Mouse (Mus musculus) heart, embryonic 15.5 days (tissue): ENCODE results near the gene Dnajc8. TPM values are rescaled to one million over a fixed set of nuclear protein-coding genes. Genes with fewer than 3 reads are reported as not detected.
A peak's percentile ranks its signal among the peaks of the same experiment; 100 is the strongest.

ENCODE experiments used
- ATAC-seq: fragments of 200-750 bp; cut with Nextera tagmentation; replicated peaks from 2 replicates; pipeline ENCODE4 v1.8.0; 2017; ENCODE audit warnings: low read depth, moderate TSS enrichment; ENCODE audit not compliant: insufficient number of reproducible peaks, insufficient read depth, low FRiP score
- H3K27ac ChIP-seq: fragments of 300-500 bp; sonication (generic); 2 replicates; pipeline ENCODE4 v1.5.1; 2015; ENCODE audit warnings: mild to moderate bottlenecking, inconsistent platforms
- H3K27me3 ChIP-seq: fragments of 300-500 bp; sonication (generic); 2 replicates; pipeline ENCODE4 v1.6.1; 2015; ENCODE audit warnings: inconsistent platforms
- H3K36me3 ChIP-seq: fragments of 300-500 bp; sonication (generic); 2 replicates; pipeline ENCODE4 v1.6.1; 2015; ENCODE audit warnings: mild to moderate bottlenecking, inconsistent platforms
- H3K4me1 ChIP-seq: fragments of 300-500 bp; sonication (generic); replicated peaks from 2 replicates; pipeline ENCODE4 v1.6.1; 2015; ENCODE audit warnings: inconsistent platforms
- H3K4me2 ChIP-seq: fragments of 300-500 bp; sonication (generic); 2 replicates; pipeline ENCODE4 v1.6.1; 2015; ENCODE audit warnings: inconsistent platforms, mild to moderate bottlenecking, moderate library complexity
- H3K4me3 ChIP-seq: fragments of 300-500 bp; sonication (generic); 2 replicates; pipeline ENCODE4 v1.5.1; 2015; ENCODE audit warnings: mild to moderate bottlenecking, inconsistent platforms
- H3K9ac ChIP-seq: fragments of 300-500 bp; sonication (generic); 2 replicates; pipeline ENCODE4 v1.6.1; 2015; ENCODE audit warnings: mild to moderate bottlenecking, inconsistent platforms
- H3K9me3 ChIP-seq: fragments of 300-500 bp; sonication (generic); replicated peaks from 2 replicates; pipeline ENCODE4 v1.6.1; 2016; ENCODE audit warnings: inconsistent platforms
- WGBS: fragments of 180-500 bp; shearing (Covaris S2); methylation state at CpG from one replicate; pipeline ENCODE4 v1.1.7; 2015; ENCODE audit warnings: mixed read lengths; 5-methylcytosine and 5-hydroxymethylcytosine counted together
- polyA plus RNA-seq: library from polyadenylated mRNA; unstranded; fragments of >200 nt; fragmentation: Nextera tagmentation; extraction: Ambion mirVana; gene quantifications from 2 replicates; pipeline ENCODE4 v1.2.1, GENCODE M21; 2015

Dnajc8 gene
- polyA plus RNA-seq = 97.5 and 106 TPM in 2 replicates

GRCm38 (mm10) chr4:132535406-132536121 is at the start of gene Dnajc8:
Gene Dnajc8, plus strand, starts transcription at chr4:132535550.
- Histone ChIP-seq H3K27me3 (no peaks in the 10 kb centered on the region), H3K4me1 (peaks cover 36% of the 10 kb centered on the region), H3K36me3 (peaks cover 23% of the 10 kb centered on the region), H3K27ac (peak within 1 kb of the TSS; percentile 53), H3K9ac (peak within 1 kb of the TSS; percentile 88), H3K9me3 (no peaks in the 10 kb centered on the region), H3K4me2 (peak within 1 kb of the TSS; percentile 80), H3K4me3 (peak within 1 kb of the TSS; percentile 87)
- ATAC-seq = peak; percentile 78
- WGBS = under 1% methylated on average over 60 of the region's 60 CpGs

DNA sequence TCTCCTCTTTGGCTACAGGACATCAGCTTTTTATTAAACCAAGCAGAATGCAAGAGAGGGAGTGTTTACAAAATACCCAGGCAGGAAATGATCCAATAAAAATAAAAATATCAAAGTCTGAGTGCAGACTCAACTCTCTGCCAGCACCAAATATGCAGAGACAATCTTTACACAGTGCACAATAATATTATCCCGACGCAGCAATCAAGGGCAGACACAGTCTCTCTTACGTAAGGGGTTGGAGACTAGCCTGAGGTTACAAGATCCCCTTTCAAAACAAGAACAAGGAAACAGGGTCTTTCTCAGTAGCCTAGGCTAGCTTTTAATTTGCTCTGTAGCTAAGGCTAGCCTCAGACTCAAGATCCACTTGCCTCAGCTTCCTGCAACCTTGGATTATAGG is 46.8 kb upstream of the Dnajc8 start:
- Histone ChIP-seq H3K9ac (no peak overlapping the region), H3K4me1 (peaks cover 13% of the 10 kb centered on the region), H3K9me3 (no peaks in the 10 kb centered on the region), H3K4me2 (no peak overlapping the region), H3K27ac (no peak overlapping the region), H3K4me3 (no peak overlapping the region), H3K27me3 (no peaks in the 10 kb centered on the region), H3K36me3 (peaks cover 4% of the 10 kb centered on the region; the same call in 1 of the 2 replicates)
- ATAC-seq = no peak
- 76% methylated on average over 3 of the region's 3 CpGs for WGBS

GRCm38 (mm10) chr4:132488976-132489375 is 46.4 kb upstream of the Dnajc8 start:
- Histone ChIP-seq H3K9me3 (no peaks in the 10 kb centered on the region), H3K27ac (no peak overlapping the region), H3K9ac (no peak overlapping the region), H3K4me2 (no peak overlapping the region), H3K4me3 (no peak overlapping the region), H3K27me3 (no peaks in the 10 kb centered on the region), H3K4me1 (peaks cover 13% of the 10 kb centered on the region), H3K36me3 (peaks cover 4% of the 10 kb centered on the region; the same call in 1 of the 2 replicates)
- ATAC-seq = no peak
- WGBS = 64% methylated on average over 6 of the region's 6 CpGs

GRCm38 (mm10) chr4:132490273-132491010 is 44.9 kb upstream of the Dnajc8 start:
- H3K27ac ChIP-seq = no peak overlapping the region
- no peaks in the 10 kb centered on the region for H3K9me3 ChIP-seq
- H3K4me3 ChIP-seq = no peak overlapping the region
- H3K36me3 ChIP-seq = peaks cover 12% of the 10 kb centered on the region; the same call in 1 of the 2 replicates
- no peak overlapping the region for H3K9ac ChIP-seq
- no peak overlapping the region for H3K4me2 ChIP-seq
- no peak for ATAC-seq
- H3K27me3 ChIP-seq = no peaks in the 10 kb centered on the region
- 89% methylated on average over 15 of the region's 15 CpGs for WGBS
- H3K4me1 ChIP-seq = peaks cover 13% of the 10 kb centered on the region

DNA sequence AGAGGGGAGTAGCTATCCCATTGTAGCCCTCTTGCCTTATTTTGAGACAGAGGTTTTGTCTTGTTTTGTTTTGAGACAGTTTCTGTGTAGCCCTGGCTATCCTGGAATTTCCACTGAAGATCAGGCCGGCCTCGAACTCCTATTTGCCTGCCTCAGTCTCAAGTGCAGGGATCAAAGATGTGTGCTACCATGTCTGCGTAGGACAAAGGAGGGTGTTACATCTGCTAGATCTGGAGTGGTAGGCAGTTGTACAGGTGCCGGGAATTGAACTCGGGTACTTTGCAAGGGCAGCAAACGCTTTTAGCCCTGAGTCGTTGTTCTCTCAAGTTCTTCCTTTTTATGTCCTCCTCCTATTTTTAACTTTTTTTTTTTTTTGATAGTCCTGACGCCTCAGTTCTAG is 44.3 kb upstream of the Dnajc8 start:
- no peak overlapping the region for H3K4me3 ChIP-seq
- no peak for ATAC-seq
- 91% methylated on average over 8 of the region's 8 CpGs for WGBS
- H3K4me1 ChIP-seq = peaks cover 13% of the 10 kb centered on the region
- H3K4me2 ChIP-seq = no peak overlapping the region
- peaks cover 14% of the 10 kb centered on the region; the same call in 1 of the 2 replicates for H3K36me3 ChIP-seq
- H3K9me3 ChIP-seq = no peaks in the 10 kb centered on the region
- H3K27me3 ChIP-seq = no peaks in the 10 kb centered on the region
- no peak overlapping the region for H3K9ac ChIP-seq
- no peak overlapping the region for H3K27ac ChIP-seq

DNA sequence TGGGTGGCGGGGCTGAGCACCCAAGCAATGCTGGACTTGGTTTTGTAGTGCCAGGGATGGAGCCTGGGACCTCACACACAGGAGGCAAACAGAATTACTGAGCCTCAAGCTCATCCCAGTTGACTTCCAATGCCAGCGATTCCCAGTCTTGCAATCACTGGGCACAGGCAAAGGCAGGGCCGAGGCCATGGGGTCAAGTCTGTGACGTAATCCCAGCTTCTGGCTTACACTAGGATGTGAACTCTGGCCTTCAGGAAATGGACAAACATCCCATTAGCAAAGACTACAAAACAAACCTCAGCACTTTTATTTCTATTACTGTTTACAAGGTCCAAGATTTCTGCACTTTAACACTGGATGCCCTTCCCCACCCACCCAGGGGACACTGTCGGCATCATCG is 43.6 kb upstream of the Dnajc8 start:
- H3K9ac ChIP-seq = no peak overlapping the region
- peaks cover 17% of the 10 kb centered on the region; the same call in 1 of the 2 replicates for H3K36me3 ChIP-seq
- H3K4me2 ChIP-seq = no peak overlapping the region
- no peak overlapping the region for H3K4me3 ChIP-seq
- no peak overlapping the region for H3K27ac ChIP-seq
- ATAC-seq = no peak
- H3K9me3 ChIP-seq = no peaks in the 10 kb centered on the region
- 82% methylated on average over 6 of the region's 6 CpGs for WGBS
- no peaks in the 10 kb centered on the region for H3K27me3 ChIP-seq
- peaks cover 13% of the 10 kb centered on the region for H3K4me1 ChIP-seq

GRCm38 (mm10) chr4:132492178-132493060 is 42.9 kb upstream of the Dnajc8 start:
- Histone ChIP-seq H3K27ac (no peak overlapping the region), H3K27me3 (no peaks in the 10 kb centered on the region), H3K4me2 (no peak overlapping the region), H3K36me3 (peaks cover 22% of the 10 kb centered on the region; the same call in 1 of the 2 replicates), H3K4me1 (peaks cover 13% of the 10 kb centered on the region), H3K4me3 (no peak overlapping the region), H3K9ac (no peak overlapping the region), H3K9me3 (no peaks in the 10 kb centered on the region)
- WGBS = 54% methylated on average over 10 of the region's 10 CpGs
- ATAC-seq = no peak

GRCm38 (mm10) chr4:132494271-132494918 is 41.0 kb upstream of the Dnajc8 start:
- Histone ChIP-seq H3K4me3 (no peak overlapping the region), H3K4me2 (no peak overlapping the region), H3K36me3 (peaks cover 36% of the 10 kb centered on the region), H3K9ac (no peak overlapping the region), H3K9me3 (no peaks in the 10 kb centered on the region), H3K27ac (no peak overlapping the region), H3K27me3 (no peaks in the 10 kb centered on the region), H3K4me1 (peaks cover 13% of the 10 kb centered on the region)
- 79% methylated on average over 20 of the region's 20 CpGs for WGBS
- no peak for ATAC-seq

DNA sequence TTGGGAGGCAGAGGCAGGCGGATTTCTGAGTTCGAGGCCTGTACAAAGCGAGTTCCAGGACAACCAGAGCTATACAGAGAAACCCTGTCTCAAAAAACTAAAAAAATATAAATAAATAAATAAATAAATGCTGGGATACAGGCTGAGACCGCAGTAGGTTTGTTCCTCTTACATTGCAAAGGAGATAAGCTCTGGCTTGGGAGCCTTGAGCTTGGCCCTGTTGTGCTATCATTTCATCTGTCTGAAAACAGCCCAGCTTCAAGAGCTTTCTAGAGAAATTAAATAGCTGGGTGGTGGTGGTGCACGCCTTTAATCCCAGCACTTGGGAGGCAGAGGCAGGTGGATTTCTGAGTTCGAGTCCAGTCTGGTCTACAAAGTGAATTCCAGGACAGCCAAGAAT is 33.7 kb upstream of the Dnajc8 start:
- Histone ChIP-seq H3K4me3 (no peak overlapping the region), H3K4me2 (no peak overlapping the region), H3K27me3 (no peaks in the 10 kb centered on the region), H3K4me1 (peaks cover 7% of the 10 kb centered on the region), H3K9ac (no peak overlapping the region), H3K27ac (no peak overlapping the region), H3K36me3 (peaks cover 22% of the 10 kb centered on the region), H3K9me3 (no peaks in the 10 kb centered on the region)
- no peak for ATAC-seq
- 92% methylated on average over 6 of the region's 6 CpGs for WGBS

GRCm38 (mm10) chr4:132503344-132503743 is 32.0 kb upstream of the Dnajc8 start:
- Histone ChIP-seq H3K4me2 (no peak overlapping the region), H3K9ac (no peak overlapping the region), H3K27me3 (no peaks in the 10 kb centered on the region), H3K4me1 (peaks cover 12% of the 10 kb centered on the region), H3K9me3 (no peaks in the 10 kb centered on the region), H3K36me3 (peaks cover 9% of the 10 kb centered on the region), H3K27ac (no peak overlapping the region), H3K4me3 (no peak overlapping the region)
- WGBS = 83% methylated on average over 11 of the region's 11 CpGs
- ATAC-seq = no peak
